Mouse (Mus musculus) cortical plate, adult 2 months (tissue): Measurements from ENCODE around the gene Morn3.

ENCODE experiments used
- CTCF ChIP-seq: fragments of 200-500 bp; IDR thresholded peaks from 2 replicates; pipeline ENCODE4 v1.5.1; 2011; ENCODE audit warnings: mild to moderate bottlenecking, control low read depth, low read length; ENCODE audit not compliant: insufficient read depth; ENCODE audit errors: extremely low read depth
- POLR2A ChIP-seq: fragments of 200-500 bp; IDR thresholded peaks from 2 replicates; pipeline ENCODE4 v1.6.1; 2011; ENCODE audit warnings: mild to moderate bottlenecking, low read length, control low read depth; ENCODE audit not compliant: insufficient read depth; ENCODE audit errors: extremely low read depth

- TF ChIP-seq POLR2A = no peak
- TF ChIP-seq CTCF = no peak
Observed at GRCm38 (mm10) chr5:123094238-123094991, 47.6 kb upstream of the Morn3 start.
